Mouse (Mus musculus): ENCODE results near the gene Akap13.

- TF ChIP-seq CTCF (IDR thresholded peaks at IDR 0.05; ENCODE audit: extremely low read depth, insufficient read depth, low read length) (no peak), POLR2A (IDR thresholded peaks at IDR 0.05; ENCODE audit: extremely low read depth, insufficient read depth, low read length) (no peak)
Measured at GRCm38 (mm10) chr7:75411226-75411625, 44.1 kb upstream of the Akap13 start.

All from cortical plate, adult 2 months (tissue).